Mouse (Mus musculus) cortical plate, adult 2 months (tissue): Measurements from ENCODE around the gene Prkag1.

Experiments
- CTCF ChIP-seq: fragments of 200-500 bp; IDR thresholded peaks from 2 replicates; pipeline ENCODE4 v1.5.1; 2011; ENCODE audit warnings: mild to moderate bottlenecking, control low read depth, low read length; ENCODE audit not compliant: insufficient read depth; ENCODE audit errors: extremely low read depth
- POLR2A ChIP-seq: fragments of 200-500 bp; IDR thresholded peaks from 2 replicates; pipeline ENCODE4 v1.6.1; 2011; ENCODE audit warnings: mild to moderate bottlenecking, low read length, control low read depth; ENCODE audit not compliant: insufficient read depth; ENCODE audit errors: extremely low read depth

DNA sequence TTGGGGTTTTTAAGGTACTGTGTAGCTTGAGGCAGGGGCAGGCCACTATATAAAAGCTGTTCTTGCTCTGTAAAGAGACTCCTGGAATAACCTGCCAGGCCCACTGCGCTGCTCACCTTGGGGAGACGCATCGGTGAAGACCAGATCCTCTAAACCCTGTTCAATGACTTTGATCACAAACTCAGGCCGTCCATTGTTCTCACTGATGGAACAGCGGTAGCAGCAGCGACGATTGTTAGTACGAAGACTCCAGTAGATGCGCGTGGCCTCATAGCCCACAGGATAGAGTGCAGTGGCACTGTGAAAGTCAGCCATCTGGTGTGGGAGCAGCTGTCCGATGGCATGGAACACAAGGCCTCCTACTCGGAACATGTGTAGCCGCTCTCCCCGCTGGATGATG, 7.8 kb upstream of the Prkag1 start:
- no peak for TF ChIP-seq CTCF
- no peak for TF ChIP-seq POLR2A
